ENCODE assay signal across 10 mouse cellular contexts in genomic region chr12:117771156-117771555, GRCm38 (mm10).
"Had no signal": no experiment of that assay in that cellular context is flagged by ENCODE, and none has a peak within 500 bp of the region (broad histone marks: within the 10 kb centered on the region; RNA-seq: fewer than 3 reads in every experiment).

No protein-coding gene starts in this region.

- DNase-seq: kidney, adult 2 months; kidney, postnatal 36 days; lung, adult 2 months; lung, postnatal 36 days; midbrain, embryonic 14.5 days; right cerebral cortex, postnatal 4 days; spleen, adult 18-20 months; thymus, adult 18-20 months; thymus, postnatal 14 days had no signal

- ATAC-seq: lung, postnatal 0 days had no signal
